Mouse (Mus musculus) T-cell, adult 2 months (primary cell): ENCODE data around the gene Vmn1r94.
"Not testable (repeated sequence)": the region's sequence is repeated elsewhere in the genome, so short reads cannot be mapped to it uniquely, and the experiment has no call there.

Source experiments
- DNase-seq: peaks from one replicate; pipeline ENCODE4 v3.0.0; 2022; ENCODE audit warnings: low spot score

The Vmn1r94 gene

GRCm38 (mm10) chr7:20168277-20168676 lies at the start of gene Vmn1r94:
TSS of gene Vmn1r94 (minus strand) at chr7:20168377.
- DNase-seq, result not testable (repeated sequence)

- not testable (repeated sequence) for DNase-seq
Measured at GRCm38 (mm10) chr7:20205507-20205906, 37.3 kb upstream of the Vmn1r94 start, which contains the start of gene Gm6164. TSS of gene Gm6164 (minus strand) at chr7:20205607.

GRCm38 (mm10) chr7:20193410-20193809 lies 25.2 kb upstream of the Vmn1r94 start, which contains the start of gene Vmn1r95:
TSS of gene Vmn1r95 (plus strand) at chr7:20193710.
- DNase-seq, result not testable (repeated sequence)

- DNase-seq, result not testable (repeated sequence)
Measured at GRCm38 (mm10) chr7:20138988-20139387, 29.2 kb downstream of the Vmn1r94 start, which contains the start of gene Vmn1r93. TSS of gene Vmn1r93 (minus strand) at chr7:20139088.

GRCm38 (mm10) chr7:20122479-20122878 lies 45.7 kb downstream of the Vmn1r94 start, which contains the start of gene Gm16442:
TSS of gene Gm16442 (minus strand) at chr7:20122579.
- not testable (repeated sequence) for DNase-seq
